15 mouse cellular contexts compared by ENCODE assay signal in genomic region chr11:120888718-120889117, GRCm38 (mm10). TPM values are rescaled to one million over a fixed set of nuclear protein-coding genes. Genes with fewer than 3 reads are reported as not detected.
A peak's percentile ranks its signal among the peaks of the same experiment; 100 is the strongest.
DNase-seq lines count a peak whose midpoint lies in the region; ATAC-seq and TF ChIP-seq lines count a peak whose summit lies in the region.
"Had no signal": no experiment of that assay in that cellular context is flagged by ENCODE, and none has a peak within 500 bp of the region (broad histone marks: within the 10 kb centered on the region; RNA-seq: fewer than 3 reads in every experiment).

No protein-coding gene starts in this region.

- peaks cover 53% of the 10 kb centered on the region for H3K36me3 ChIP-seq in lung, embryonic 14.5 days (ENCODE audit: insufficient read depth)

- no peak for TF ChIP-seq CTCF in lung, embryonic 14.5 days (IDR thresholded peaks at IDR 0.05; ENCODE audit: low read depth)

- H3K9me3 ChIP-seq in lung, embryonic 14.5 days (ENCODE audit: low read depth, low read length): 0 out of 2 replicates have a peak, but pooled peaks cover 5% of the 10 kb centered on the region
- H3K9me3 ChIP-seq: neural tube, embryonic 12.5 days had no signal

- no peak overlapping the region for H3K4me3 ChIP-seq in lung, embryonic 14.5 days (ENCODE audit: low read depth, low read length)
- H3K4me3 ChIP-seq: embryonic facial prominence, embryonic 10.5 days; limb, embryonic 13.5 days; midbrain, embryonic 12.5 days; neural tube, embryonic 12.5 days had no signal

- H3K9ac ChIP-seq in lung, embryonic 14.5 days: no peak overlapping the region
- H3K9ac ChIP-seq: limb, embryonic 13.5 days; midbrain, embryonic 12.5 days; neural tube, embryonic 12.5 days had no signal

- no peaks in the 10 kb centered on the region for H3K27me3 ChIP-seq in lung, embryonic 14.5 days (ENCODE audit: insufficient read depth, low read length)
- H3K27me3 ChIP-seq: limb, embryonic 13.5 days; midbrain, embryonic 12.5 days; neural tube, embryonic 12.5 days had no signal

- no peak for ATAC-seq in lung, embryonic 14.5 days (ENCODE audit: insufficient read depth)
- ATAC-seq in CD4-positive, CD25-positive, alpha-beta regulatory T cell, adult 4 months: peak; percentile 44
- ATAC-seq in inflammation-experienced regulatory T-cells, adult 6 months: no peak
- ATAC-seq: intestine, postnatal 0 days had no signal

- H3K27ac ChIP-seq in lung, embryonic 14.5 days (ENCODE audit: low read depth): peak overlapping the region; percentile 48
- H3K27ac ChIP-seq: embryonic facial prominence, embryonic 10.5 days; limb, embryonic 13.5 days; midbrain, embryonic 12.5 days; neural tube, embryonic 12.5 days had no signal

- peaks cover 4% of the 10 kb centered on the region; the same call in 1 of the 2 replicates for H3K4me1 ChIP-seq in lung, embryonic 14.5 days (ENCODE audit: insufficient read depth)
- H3K4me1 ChIP-seq: embryonic facial prominence, embryonic 10.5 days; limb, embryonic 13.5 days; midbrain, embryonic 12.5 days; neural tube, embryonic 12.5 days had no signal

- WGBS in lung, embryonic 14.5 days: 55% methylated on average over 5 of the region's 5 CpGs

- no peak overlapping the region for H3K4me2 ChIP-seq in lung, embryonic 14.5 days
- H3K4me2 ChIP-seq: limb, embryonic 13.5 days; midbrain, embryonic 12.5 days; neural tube, embryonic 12.5 days had no signal

- DNase-seq in lung, embryonic 14.5 days: no peak
- no peak for DNase-seq in lung, postnatal 36 days
- DNase-seq in gastrocnemius, postnatal 10 days: peak; percentile 50
- DNase-seq in thymus, postnatal 10 days (ENCODE audit: low spot score in 2 of 2): peak; percentile 25 to 26
- DNase-seq in adrenal gland, adult 18-20 months (ENCODE audit: low spot score in 2 of 2): no peak
- DNase-seq: cerebellum, adult 9-11 months; layer of hippocampus, postnatal 36 days; right cerebral cortex, postnatal 4 days had no signal

RNA-seq across cellular contexts. Expression of gene Ccdc57, which starts 44.0 kb away (rescaled TPM):
- polyA plus RNA-seq in lung, embryonic 14.5 days (2014; fragmentation: Nextera tagmentation; extraction: Ambion mirVana): 6.3 and 7.2 TPM in 2 replicates
- polyA plus RNA-seq in CD4-positive, CD25-positive, alpha-beta regulatory T cell, adult 4 months (2017; shearing (Covaris generic)): 1 to 10 TPM in 1 of 2 experiments, under 1 TPM in 1; 0.12 to 1.1 TPM
- total RNA-seq in gastrocnemius, postnatal 10 days (2021): 1 to 10 TPM; 2.5 to 4.8 TPM
- polyA plus RNA-seq in inflammation-experienced regulatory T-cells, adult 6 months (2017; shearing (Covaris generic)): under 1 TPM; 0.35 to 0.45 (median 0.42) TPM
- total RNA-seq in adrenal gland, adult 18-20 months (2021): 10 to 100 TPM; 12.8 to 21.3 TPM

RNA-seq across cellular contexts. Expression of gene Slc16a3, which starts 59.6 kb away (rescaled TPM):
- polyA plus RNA-seq in lung, embryonic 14.5 days (2014; fragmentation: Nextera tagmentation; extraction: Ambion mirVana): 37.7 and 39.3 TPM in 2 replicates
- polyA plus RNA-seq in CD4-positive, CD25-positive, alpha-beta regulatory T cell, adult 4 months (2017; shearing (Covaris generic)): 1 to 10 TPM; 3.5 to 5.3 TPM
- total RNA-seq in gastrocnemius, postnatal 10 days (2021): 100 to 1,000 TPM; 193 to 232 TPM
- 1 to 10 TPM; 2.9 to 4.0 (median 3.4) TPM for polyA plus RNA-seq in inflammation-experienced regulatory T-cells, adult 6 months (2017; shearing (Covaris generic))
- 1 to 10 TPM; 1.3 to 4.4 TPM for total RNA-seq in adrenal gland, adult 18-20 months (2021)

Comparison
In these comparisons a context has a peak if more than half of its experiments do, and no peak if none do; other contexts are left out.
1. DNase-seq: peak in gastrocnemius, postnatal 10 days (single experiment) and thymus, postnatal 10 days (2 of 2); none in lung, embryonic 14.5 days (single experiment), lung, postnatal 36 days (single experiment) and adrenal gland, adult 18-20 months (0 of 2).